Mouse (Mus musculus): ENCODE results near the gene Pih1d1. TPM values are rescaled to one million over a fixed set of nuclear protein-coding genes. Genes with fewer than 3 reads are reported as not detected.

Pih1d1 gene
- total and polyA plus RNA-seq, 3 experiments = 37.4 to 69.3 (median 50.3) TPM

GRCm38 (mm10) chr7:45176356-45176755, 22.3 kb downstream of the Pih1d1 start:
- TF ChIP-seq POLR2AphosphoS2 (IDR thresholded peaks at IDR 0.05; ENCODE audit: low read depth, low read length) (no peak), NELFE (IDR thresholded peaks at IDR 0.05; ENCODE audit: low read depth, low read length) (no peak), ELF1 (IDR thresholded peaks at IDR 0.05; ENCODE audit: low read depth, low read length) (no peak), ETS1 (conservative IDR thresholded peaks at IDR 0.05; ENCODE audit: low read depth, low read length) (no peak), MAX (IDR thresholded peaks at IDR 0.05; ENCODE audit: low read length) (no peak), CHD2 (IDR thresholded peaks at IDR 0.05; ENCODE audit: low read length) (no peak), MAZ (IDR thresholded peaks at IDR 0.05; ENCODE audit: low read depth, low read length) (no peak), KAT2A (IDR thresholded peaks at IDR 0.05; ENCODE audit: insufficient replicate concordance, low read length) (no peak), SIN3A (IDR thresholded peaks at IDR 0.05; ENCODE audit: low read length) (no peak), JUND (conservative IDR thresholded peaks at IDR 0.05; ENCODE audit: low read depth, low read length) (no peak), BHLHE40 (IDR thresholded peaks at IDR 0.05; ENCODE audit: low read depth, low read length) (no peak), ZKSCAN1 (IDR thresholded peaks at IDR 0.05; ENCODE audit: borderline replicate concordance, low read depth, low read length) (no peak), E2F4 (IDR thresholded peaks at IDR 0.05; ENCODE audit: insufficient replicate concordance, low read depth, low read length) (no peak), ZC3H11A (IDR thresholded peaks at IDR 0.05; ENCODE audit: low read depth, low read length) (no peak)
- DNase-seq (ENCODE audit: extremely low read depth) = no peak
- in situ Hi-C loops (cut with MboI; ENCODE audit: low pct_ligation_motif_present, low pct_unique_long_range_greater_than_20kb, low sequenced_read_pairs) = no loop called here
- no peak overlapping the region for H3K27ac ChIP-seq (ENCODE audit: insufficient read depth, low read depth)
- H3K4me1 ChIP-seq (ENCODE audit: control insufficient read depth in 1 of 2, insufficient read depth in 2 of 2) = peaks cover 7 to 10% of the 10 kb centered on the region in 2 experiments
- peaks cover 72% of the 10 kb centered on the region for H3K27me3 ChIP-seq (replicated peaks)
- no peak overlapping the region for H3K4me3 ChIP-seq (replicated peaks in 1 of 3; ENCODE audit: low read depth in 2 of 3, low read length in 2 of 3, poor library complexity in 1 of 3)
- no peaks in the 10 kb centered on the region for H3K36me3 ChIP-seq (replicated peaks in 1 of 2; ENCODE audit: control insufficient read depth in 1 of 2, insufficient read depth in 1 of 2, low read length in 1 of 2)
- no peak overlapping the region for H3K9ac ChIP-seq (ENCODE audit: insufficient read depth, low read depth)
- dilution Hi-C loops (cut with MboI; ENCODE audit: extremely low pct_ligation_motif_present, extremely low pct_unique_long_range_greater_than_20kb, low sequenced_read_pairs) = no loop called here
- H3K79me2 ChIP-seq (replicated peaks; ENCODE audit: control insufficient read depth, extremely low read depth, insufficient read depth, poor library complexity, severe bottlenecking) = no peaks in the 10 kb centered on the region
- no peak overlapping the region for H3K4me2 ChIP-seq (ENCODE audit: insufficient read depth, low read depth, poor library complexity, severe bottlenecking)
- peaks cover 12% of the 10 kb centered on the region for H3K9me3 ChIP-seq (replicated peaks; ENCODE audit: low read length)

GRCm38 (mm10) chr7:45178550-45178949, 24.4 kb downstream of the Pih1d1 start:
- no peak overlapping the region for H3K9ac ChIP-seq (ENCODE audit: insufficient read depth, low read depth)
- in situ Hi-C loops (cut with MboI; ENCODE audit: low pct_ligation_motif_present, low pct_unique_long_range_greater_than_20kb, low sequenced_read_pairs) (no loop called here), dilution Hi-C loops (cut with MboI; ENCODE audit: extremely low pct_ligation_motif_present, extremely low pct_unique_long_range_greater_than_20kb, low sequenced_read_pairs) (no loop called here)
- H3K27me3 ChIP-seq (replicated peaks) = peaks cover 88% of the 10 kb centered on the region
- no peaks in the 10 kb centered on the region for H3K36me3 ChIP-seq (replicated peaks in 1 of 2; ENCODE audit: control insufficient read depth in 1 of 2, insufficient read depth in 1 of 2, low read length in 1 of 2)
- no peak for TF ChIP-seq UBTF (IDR thresholded peaks at IDR 0.05; ENCODE audit: low read depth, low read length)
- TF ChIP-seq CHD2 (IDR thresholded peaks at IDR 0.05; ENCODE audit: low read length) = no peak
- TF ChIP-seq SMC3 (IDR thresholded peaks at IDR 0.05; ENCODE audit: low read depth, low read length) = no peak
- TF ChIP-seq MAX (IDR thresholded peaks at IDR 0.05; ENCODE audit: low read length) = no peak
- TF ChIP-seq JUND (conservative IDR thresholded peaks at IDR 0.05; ENCODE audit: low read depth, low read length) = no peak
- no peak for TF ChIP-seq POLR2A (IDR thresholded peaks at IDR 0.05; ENCODE audit: low read depth, low read length)
- no peak for TF ChIP-seq TBP (conservative IDR thresholded peaks at IDR 0.05; ENCODE audit: low read depth, low read length)
- no peak for TF ChIP-seq HCFC1 (IDR thresholded peaks at IDR 0.05; ENCODE audit: low read depth, low read length)
- TF ChIP-seq ZNF384 (IDR thresholded peaks at IDR 0.05; ENCODE audit: low read depth, low read length) = no peak
- TF ChIP-seq EP300 (IDR thresholded peaks at IDR 0.05; ENCODE audit: low read length) = no peak
- TF ChIP-seq MAZ (IDR thresholded peaks at IDR 0.05; ENCODE audit: low read depth, low read length) = no peak
- no peak for TF ChIP-seq KAT2A (IDR thresholded peaks at IDR 0.05; ENCODE audit: insufficient replicate concordance, low read length)
- no peak for TF ChIP-seq MYC (IDR thresholded peaks at IDR 0.05; ENCODE audit: low read depth, low read length)
- no peak for TF ChIP-seq ZC3H11A (IDR thresholded peaks at IDR 0.05; ENCODE audit: low read depth, low read length)
- no peak for TF ChIP-seq E2F4 (IDR thresholded peaks at IDR 0.05; ENCODE audit: insufficient replicate concordance, low read depth, low read length)
- TF ChIP-seq IRF4 (IDR thresholded peaks at IDR 0.05; ENCODE audit: low read depth, low read length) = no peak
- DNase-seq (ENCODE audit: extremely low read depth) = no peak
- peaks cover 2% of the 10 kb centered on the region for H3K9me3 ChIP-seq (replicated peaks; ENCODE audit: low read length)
- H3K27ac ChIP-seq (ENCODE audit: insufficient read depth, low read depth) = no peak overlapping the region
- no peaks in the 10 kb centered on the region for H3K79me2 ChIP-seq (replicated peaks; ENCODE audit: control insufficient read depth, extremely low read depth, insufficient read depth, poor library complexity, severe bottlenecking)
- H3K4me3 ChIP-seq (replicated peaks in 1 of 3; ENCODE audit: low read depth in 2 of 3, low read length in 2 of 3, poor library complexity in 1 of 3) = no peak overlapping the region
- H3K4me1 ChIP-seq (ENCODE audit: control insufficient read depth in 1 of 2, insufficient read depth in 2 of 2) = peaks cover 7 to 18% of the 10 kb centered on the region in 2 experiments
- no peak overlapping the region for H3K4me2 ChIP-seq (ENCODE audit: insufficient read depth, low read depth, poor library complexity, severe bottlenecking)
